Mouse (Mus musculus): ENCODE measurements around the gene Hoxc9.

GRCm38 (mm10) chr15:102934438-102934837 lies 41.8 kb upstream of the Hoxc9 start:
- TF ChIP-seq CTCF (IDR thresholded peaks at IDR 0.05; ENCODE audit: low read depth, low read length): no peak
- no peak for TF ChIP-seq POLR2A (IDR thresholded peaks at IDR 0.05; ENCODE audit: borderline replicate concordance, low read depth, low read length)

All from bone marrow macrophage, adult 2 months (primary cell).